Mouse (Mus musculus): ENCODE results near the gene Olfr718-ps1.

Olfr718-ps1 gene

GRCm38 (mm10) chr5:143129101-143129500 lies 18.3 kb downstream of the Olfr718-ps1 start:
- DNase-seq (ENCODE audit: low spot score in 2 of 2): no peak

- peak; percentile 17 to 18 for DNase-seq (ENCODE audit: low spot score in 2 of 2)
Observed at GRCm38 (mm10) chr5:143127837-143128236, 19.5 kb downstream of the Olfr718-ps1 start.

GRCm38 (mm10) chr5:143126908-143127307 lies 20.5 kb downstream of the Olfr718-ps1 start:
- DNase-seq (ENCODE audit: low spot score in 2 of 2): no peak

- DNase-seq (ENCODE audit: low spot score in 2 of 2): no peak
Observed at GRCm38 (mm10) chr5:143126089-143126488, 21.3 kb downstream of the Olfr718-ps1 start.

GRCm38 (mm10) chr5:143125601-143126000 lies 21.8 kb downstream of the Olfr718-ps1 start:
- peak; percentile 56 to 62 for DNase-seq (ENCODE audit: low spot score in 2 of 2)

GRCm38 (mm10) chr5:143124805-143125378 lies 22.5 kb downstream of the Olfr718-ps1 start:
- DNase-seq (ENCODE audit: low spot score in 2 of 2): no peak

- no peak for DNase-seq (ENCODE audit: low spot score in 2 of 2)
Observed at GRCm38 (mm10) chr5:143122673-143123072, 24.7 kb downstream of the Olfr718-ps1 start.

GRCm38 (mm10) chr5:143122125-143122524 lies 25.3 kb downstream of the Olfr718-ps1 start:
- no peak for DNase-seq (ENCODE audit: low spot score in 2 of 2)

GRCm38 (mm10) chr5:143112281-143113246 lies 34.8 kb downstream of the Olfr718-ps1 start, which contains the start of gene Rnf216:
TSS of gene Rnf216 (minus strand) at chr5:143112994.
- DNase-seq (ENCODE audit: low spot score in 2 of 2): peak; percentile 94 to 96

GRCm38 (mm10) chr5:143106842-143107241 lies 40.5 kb downstream of the Olfr718-ps1 start:
- no peak for DNase-seq (ENCODE audit: low spot score in 2 of 2)

- no peak for DNase-seq (ENCODE audit: low spot score in 2 of 2)
Observed at GRCm38 (mm10) chr5:143103231-143103630, 44.1 kb downstream of the Olfr718-ps1 start.

- DNase-seq (ENCODE audit: low spot score in 2 of 2): no peak
Observed at GRCm38 (mm10) chr5:143101626-143102025, 45.8 kb downstream of the Olfr718-ps1 start.

- no peak for DNase-seq (ENCODE audit: low spot score in 2 of 2)
Observed at GRCm38 (mm10) chr5:143095256-143095655, 52.1 kb downstream of the Olfr718-ps1 start.

GRCm38 (mm10) chr5:143092891-143093290 lies 54.5 kb downstream of the Olfr718-ps1 start:
- DNase-seq (ENCODE audit: low spot score in 2 of 2): no peak

GRCm38 (mm10) chr5:143084898-143085297 lies 62.5 kb downstream of the Olfr718-ps1 start:
- peak in 1 of 2 experiments; percentile 31 for DNase-seq (ENCODE audit: low spot score in 2 of 2)

Measured in right cerebral cortex, adult 2 months (tissue).